Mouse (Mus musculus) thymus, postnatal 25 days (tissue): ENCODE measurements around the gene Lrrtm4.

ENCODE experiments used
- DNase-seq: peaks from one replicate; pipeline ENCODE4 v3.0.0; 2022

Lrrtm4 gene

DNA sequence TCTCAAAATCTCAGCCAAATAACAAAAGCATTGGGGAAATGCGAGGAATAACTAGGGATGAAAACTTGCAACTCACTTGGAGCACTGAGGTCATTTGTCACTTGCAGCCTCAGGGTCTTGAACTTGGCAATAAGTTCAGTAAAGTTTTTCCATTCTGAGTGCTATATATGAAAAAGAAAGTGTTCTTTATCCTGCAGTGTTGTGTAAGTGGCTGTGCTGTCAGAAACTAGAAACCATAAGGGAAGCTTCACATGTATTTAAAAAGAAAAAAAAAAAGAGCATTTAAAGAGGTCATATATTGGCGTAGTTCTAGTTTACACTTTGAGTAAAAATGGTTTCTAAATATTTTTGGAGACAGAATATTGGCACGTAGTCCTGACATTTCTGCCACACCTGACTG is 313.1 kb downstream of the Lrrtm4 start:
- no peak for DNase-seq

DNA sequence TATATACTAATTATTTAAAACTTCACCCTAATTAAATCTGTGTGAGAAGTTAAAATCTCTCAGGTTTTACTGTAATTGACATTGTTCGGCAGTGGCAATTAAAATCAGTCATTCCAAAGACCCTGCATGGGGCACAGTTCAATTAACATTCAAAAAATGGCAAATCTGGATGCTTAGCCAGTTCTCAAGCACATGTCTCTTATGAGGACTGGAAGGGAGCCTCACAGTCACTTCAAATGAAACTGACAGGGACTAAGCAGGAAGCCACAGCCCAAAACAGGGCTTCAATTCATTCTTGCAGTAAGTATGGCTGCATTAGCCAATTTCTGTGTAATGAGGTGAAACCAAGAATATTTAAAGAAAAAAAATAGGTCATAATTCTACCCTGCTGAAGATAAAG is 333.6 kb downstream of the Lrrtm4 start:
- DNase-seq: no peak

DNA sequence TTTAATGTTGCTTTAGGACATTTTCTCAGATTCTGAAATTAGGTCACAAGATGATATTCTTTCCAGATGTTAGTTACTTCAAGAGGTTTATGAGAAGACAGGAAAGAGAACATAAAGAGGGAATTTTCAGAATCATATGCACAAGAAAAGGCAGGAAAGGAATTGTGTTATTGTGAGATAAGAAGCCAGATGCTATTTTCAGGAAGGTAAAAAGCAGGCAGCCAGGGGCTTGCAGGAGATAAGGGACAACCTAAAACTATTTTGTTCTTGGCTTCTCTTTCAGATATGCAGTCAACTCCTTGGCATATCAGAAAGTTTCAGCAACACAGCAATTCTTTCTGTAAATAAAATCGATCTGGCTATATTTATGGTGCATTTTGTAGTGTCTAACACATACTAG is 338.4 kb downstream of the Lrrtm4 start:
- no peak for DNase-seq

DNA sequence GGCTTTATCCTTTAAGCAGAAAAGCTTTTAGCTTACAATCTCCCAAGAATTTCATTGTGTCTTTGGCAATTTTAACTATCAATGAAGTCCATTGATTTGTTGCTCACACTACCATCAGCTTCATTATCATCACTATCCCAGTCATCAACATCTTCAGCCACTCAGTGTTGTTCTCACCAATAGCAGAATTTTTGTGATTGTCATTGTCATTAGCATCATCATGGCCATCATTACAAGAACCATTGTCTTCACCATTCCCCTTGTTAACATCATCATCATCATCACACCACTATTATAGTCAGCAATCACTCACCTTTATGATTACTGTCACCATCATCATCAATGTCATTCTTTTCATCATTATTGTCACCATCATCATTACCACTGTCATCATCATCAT is 344.9 kb downstream of the Lrrtm4 start:
- DNase-seq: no peak

DNA sequence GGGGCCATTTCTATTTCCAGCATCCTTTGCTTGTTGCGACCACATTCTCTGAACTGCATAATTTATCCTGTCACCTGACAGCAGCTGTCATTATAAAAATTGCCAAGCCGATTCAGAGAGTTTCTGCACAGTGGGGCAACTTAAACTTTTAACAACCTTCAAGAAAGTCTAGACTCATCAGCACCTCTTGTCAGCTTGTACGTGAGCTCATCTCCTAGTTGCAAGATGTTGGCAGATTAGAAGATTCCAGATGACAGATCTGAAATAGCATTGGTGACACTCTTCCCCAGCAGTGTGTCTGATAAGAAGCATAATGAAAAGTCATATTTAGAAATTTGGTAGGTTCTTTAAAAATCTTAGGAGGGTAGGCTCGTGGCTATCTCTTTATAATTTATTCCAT is 347.9 kb downstream of the Lrrtm4 start:
- no peak for DNase-seq

DNA sequence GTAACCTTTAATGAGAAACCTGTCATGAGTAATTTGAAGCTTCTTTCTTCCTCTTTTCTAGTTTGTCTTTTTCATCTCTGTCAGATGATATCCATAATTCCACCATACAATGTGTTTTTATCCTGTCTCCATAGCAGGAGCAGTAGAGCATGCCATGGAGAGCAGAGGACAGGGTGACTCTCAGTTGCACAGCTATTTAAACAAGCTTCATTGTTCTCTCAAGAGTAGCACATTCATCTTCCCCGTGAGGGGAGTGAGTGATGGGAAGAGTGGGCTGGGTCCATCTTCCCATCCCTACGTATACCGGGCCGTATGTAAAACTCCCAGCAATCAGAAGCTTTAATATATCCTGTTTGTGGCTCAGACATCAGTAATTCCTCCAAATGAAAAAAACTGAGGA is 370.9 kb downstream of the Lrrtm4 start:
- DNase-seq: no peak

DNA sequence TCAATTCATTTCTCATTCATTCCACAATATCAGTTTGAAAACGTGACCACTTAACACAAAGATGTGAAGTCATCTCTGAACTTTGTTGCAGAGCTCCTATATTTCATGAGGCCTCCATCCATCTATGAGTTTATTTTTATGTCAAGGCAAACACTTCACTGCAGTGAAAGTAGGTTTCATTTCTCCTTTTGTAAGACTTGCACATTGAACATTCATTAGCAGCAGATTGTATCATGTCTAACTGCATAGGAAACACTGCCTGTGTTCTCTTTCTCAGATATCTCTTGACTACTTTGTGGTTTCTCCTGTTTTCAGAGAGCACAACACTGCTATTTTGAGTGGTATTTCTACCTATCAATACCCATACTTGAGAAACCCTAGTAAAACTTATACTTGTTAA is 388.1 kb downstream of the Lrrtm4 start:
- DNase-seq: no peak

DNA sequence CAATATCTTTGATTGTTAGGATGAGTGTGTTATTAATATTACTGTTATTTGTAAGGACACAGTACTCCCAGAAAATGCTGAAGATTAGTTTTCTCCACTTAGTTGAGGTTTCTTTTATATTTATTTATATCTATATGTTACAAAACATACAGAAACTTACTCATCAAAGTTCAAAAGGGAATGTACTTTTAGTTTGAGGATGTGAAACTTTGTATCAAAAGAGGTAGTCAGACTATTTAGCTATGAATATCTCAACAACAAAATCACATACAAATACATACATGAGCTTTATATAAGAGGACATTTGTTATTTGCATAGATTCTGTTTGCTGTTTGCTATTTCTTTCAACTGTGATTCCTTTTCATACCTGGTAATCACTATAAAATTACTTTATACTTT is 421.5 kb downstream of the Lrrtm4 start:
- DNase-seq: no peak

DNA sequence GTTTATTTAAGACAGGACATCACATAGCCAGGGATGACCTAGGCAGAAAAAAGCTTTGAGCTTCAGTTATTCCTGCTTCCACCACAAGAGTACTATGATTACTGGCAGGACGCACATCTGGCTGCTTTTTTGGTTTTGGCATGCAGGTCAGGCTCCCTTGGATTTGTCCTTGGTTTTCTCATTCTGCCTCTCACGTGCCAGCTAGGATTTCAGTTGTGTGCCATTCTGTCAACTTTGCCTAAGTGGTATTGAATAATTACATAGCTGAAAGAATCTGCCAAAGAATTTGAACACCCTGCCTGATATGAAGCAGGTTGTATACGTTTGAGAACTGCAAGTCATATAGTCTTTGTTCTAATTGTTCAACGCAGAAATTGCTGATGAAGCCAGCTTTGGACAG is 451.9 kb downstream of the Lrrtm4 start:
- DNase-seq: no peak

DNA sequence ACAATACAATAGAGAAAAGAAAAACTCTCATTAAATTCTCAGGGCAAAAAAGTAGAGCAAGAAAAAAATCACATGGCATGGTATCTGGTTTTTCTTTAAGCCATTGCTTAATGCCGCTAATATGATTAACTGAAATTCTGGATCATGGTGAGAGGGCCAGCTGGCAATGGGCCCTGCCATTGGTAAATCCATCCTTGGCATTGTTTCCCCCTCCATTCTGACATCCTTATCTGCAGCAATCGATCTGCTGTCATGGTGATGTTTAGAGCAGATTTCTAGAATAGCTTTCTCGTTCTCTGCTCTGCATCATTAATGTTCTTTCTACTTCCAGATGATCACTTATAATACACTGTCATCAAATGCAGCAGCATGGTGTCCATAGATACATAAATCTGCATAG is 457.5 kb downstream of the Lrrtm4 start:
- DNase-seq: no peak

DNA sequence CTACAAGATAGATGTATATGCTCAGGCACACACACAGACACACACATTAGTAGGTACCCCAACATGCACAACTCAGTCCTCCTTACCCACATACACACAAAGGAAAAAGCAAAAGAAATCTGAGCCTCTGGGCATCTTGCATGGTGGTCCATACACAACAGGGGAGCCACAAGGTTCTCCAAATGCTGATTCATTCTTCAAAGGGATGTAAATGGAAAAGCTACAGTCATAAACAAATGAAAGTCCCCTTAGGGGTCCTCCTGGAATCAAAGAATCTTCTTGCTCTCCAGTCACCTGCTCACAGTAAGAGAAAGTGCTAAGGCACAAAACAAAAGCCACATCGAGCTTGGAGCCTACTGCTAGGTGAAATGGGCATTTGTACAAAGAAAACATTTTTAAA is 526.3 kb downstream of the Lrrtm4 start:
- DNase-seq: no peak

DNA sequence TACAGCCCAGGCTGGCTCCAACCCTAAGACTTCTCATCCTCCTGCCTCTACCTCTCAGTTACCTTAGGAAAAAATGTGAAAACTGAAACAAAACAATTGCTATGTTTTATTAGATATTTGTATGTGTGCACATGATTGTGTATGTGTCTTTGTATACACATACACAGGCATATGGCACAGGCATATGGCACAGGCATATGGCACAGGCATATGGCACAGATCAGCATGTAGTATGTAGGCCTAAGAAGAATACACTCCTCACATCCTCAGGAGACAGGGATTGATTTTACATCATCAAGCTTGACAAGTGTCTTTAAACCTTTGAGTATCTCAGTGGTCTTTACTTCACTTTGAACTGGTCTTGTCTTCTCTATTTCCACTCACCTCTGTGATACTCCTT is 531.2 kb downstream of the Lrrtm4 start:
- no peak for DNase-seq

DNA sequence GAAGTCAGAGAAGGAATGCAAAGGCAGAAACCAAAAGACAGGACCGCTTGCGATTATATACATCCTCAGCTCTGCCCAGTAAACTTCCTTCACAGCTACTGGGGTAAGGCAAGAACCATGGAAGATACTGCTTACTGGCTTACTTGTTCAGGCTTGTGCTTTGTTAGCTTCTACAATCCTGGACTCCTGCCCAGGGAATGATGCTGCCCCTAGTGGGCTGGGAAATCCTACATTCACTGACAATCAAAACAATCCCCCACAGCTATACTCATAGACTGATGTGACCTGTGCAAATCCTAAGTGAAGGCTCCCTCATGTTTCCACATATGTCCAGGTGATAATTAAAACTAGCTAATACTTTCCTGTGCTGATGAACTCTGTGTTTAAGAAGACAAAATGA is 534.7 kb downstream of the Lrrtm4 start:
- no peak for DNase-seq

DNA sequence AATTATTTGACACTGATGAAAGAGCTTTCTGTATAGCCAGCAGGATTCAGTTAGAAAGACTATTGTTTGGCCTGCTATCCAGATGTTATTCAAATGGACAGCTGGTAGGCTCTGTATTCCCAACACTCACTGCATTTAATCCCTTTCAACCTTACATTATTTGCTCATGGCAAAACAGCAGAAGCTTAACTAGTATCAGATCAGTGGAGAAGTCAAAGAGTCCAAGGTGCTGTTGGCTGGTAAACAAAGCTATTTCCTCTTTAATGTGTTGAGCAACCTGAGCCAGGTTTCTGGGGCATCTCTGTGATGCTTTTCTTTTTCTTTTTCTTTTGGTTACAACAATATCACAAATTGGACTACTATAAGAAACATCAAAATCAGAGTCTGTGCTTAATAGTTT is 536.3 kb downstream of the Lrrtm4 start:
- no peak for DNase-seq

DNA sequence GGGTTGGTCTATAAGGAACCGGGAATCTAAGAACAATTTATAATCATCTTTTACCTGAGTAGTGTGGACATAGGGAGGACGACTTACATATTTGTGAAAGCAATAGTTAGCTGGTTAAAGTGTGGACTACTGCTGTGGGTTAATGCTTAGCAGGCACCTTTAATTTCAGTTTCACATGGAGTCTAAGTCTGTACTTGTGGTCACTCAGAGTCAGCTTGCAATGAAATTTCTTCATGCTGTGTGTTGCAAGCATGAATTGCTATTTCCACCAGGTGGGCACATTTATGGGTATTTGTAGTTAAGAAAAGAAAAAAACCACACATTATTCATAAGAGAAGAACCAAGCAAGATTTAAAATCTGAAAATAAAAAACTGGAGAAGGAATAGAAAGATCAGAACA is 558.5 kb downstream of the Lrrtm4 start:
- DNase-seq: no peak

DNA sequence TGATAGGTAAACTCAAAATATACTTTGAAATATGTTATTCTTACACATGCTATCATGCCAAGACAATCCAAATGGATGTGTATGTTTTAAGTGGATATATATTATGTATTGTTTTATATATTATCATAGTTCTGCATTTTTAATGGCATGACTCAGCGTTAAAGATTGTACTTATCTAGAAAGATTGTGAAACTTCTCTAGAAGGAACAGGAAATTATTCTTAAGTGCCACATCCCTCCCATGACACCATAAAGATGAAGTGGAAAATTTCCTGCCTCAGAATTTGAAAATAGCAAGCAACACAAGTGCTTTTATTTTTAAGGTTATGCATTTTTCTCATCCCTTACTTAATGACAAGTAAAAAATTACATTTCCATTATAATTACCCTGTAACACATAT is 563.5 kb downstream of the Lrrtm4 start:
- DNase-seq: no peak

DNA sequence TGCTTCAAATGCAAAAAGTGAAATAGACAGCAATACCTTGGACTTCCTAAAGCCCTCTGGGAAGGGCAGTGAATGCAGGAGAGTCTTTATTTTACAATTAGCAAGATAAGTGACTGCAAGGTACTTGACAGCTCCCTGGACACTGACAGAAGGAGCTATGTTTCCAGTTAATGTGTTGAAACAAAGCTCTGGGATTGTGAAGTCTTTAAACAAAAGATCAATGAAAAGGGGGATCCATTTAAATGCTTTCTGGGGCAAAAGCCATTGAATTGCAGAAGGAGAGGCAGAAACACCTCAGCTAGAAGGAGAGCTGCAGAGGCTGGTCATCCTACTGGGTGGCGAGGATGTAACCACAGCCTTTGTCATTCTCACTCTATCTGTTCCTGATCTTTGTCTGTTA is 571.1 kb downstream of the Lrrtm4 start:
- DNase-seq: no peak

DNA sequence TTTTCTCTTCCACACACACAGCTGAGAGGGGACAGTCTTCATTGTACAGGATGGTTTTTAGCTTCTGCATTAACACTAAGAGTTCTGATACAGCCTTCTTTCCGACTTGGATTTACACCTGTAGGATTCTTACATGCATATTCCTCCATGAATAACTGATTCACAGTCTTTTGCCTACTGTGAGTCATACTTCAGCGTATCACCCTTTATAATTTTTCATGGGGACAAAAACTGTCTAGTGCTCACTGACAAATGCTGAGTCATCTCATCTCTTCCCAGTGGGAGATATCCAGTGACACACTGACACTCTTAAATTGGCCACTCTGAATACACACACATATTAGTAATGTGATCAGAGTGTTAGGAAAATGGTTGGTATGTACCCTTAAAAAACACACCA is 600.8 kb downstream of the Lrrtm4 start:
- no peak for DNase-seq

DNA sequence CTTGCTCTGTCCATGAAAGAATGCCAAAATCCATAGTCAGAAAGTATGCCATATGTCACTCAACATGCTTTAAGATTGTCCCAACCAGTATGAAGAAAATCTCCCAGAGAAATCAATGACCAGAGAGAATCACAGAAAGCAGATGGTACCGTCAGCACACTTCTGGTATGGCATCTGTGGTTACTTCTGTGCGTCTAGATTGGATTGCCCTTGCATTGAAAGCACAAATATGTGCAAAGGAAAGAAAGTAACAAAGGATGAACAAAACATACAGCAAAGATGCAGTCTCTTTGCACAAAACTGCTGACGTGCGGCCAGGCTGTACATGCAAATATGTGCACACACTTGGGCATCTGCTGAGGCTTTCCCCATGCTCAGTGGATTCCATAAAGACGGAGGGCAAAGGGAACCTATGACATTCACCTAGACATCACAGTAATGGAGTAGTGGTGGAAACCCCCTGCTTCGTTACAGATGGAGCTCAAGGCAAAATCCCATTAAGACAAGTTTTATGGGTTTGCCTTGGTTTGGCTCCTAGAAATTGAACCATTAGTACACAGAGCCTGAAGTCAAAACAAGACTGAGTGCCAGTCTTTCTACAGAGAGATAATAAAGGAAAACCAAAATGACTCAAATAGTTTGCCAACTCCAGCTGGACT is 604.1 kb downstream of the Lrrtm4 start:
- no peak for DNase-seq

DNA sequence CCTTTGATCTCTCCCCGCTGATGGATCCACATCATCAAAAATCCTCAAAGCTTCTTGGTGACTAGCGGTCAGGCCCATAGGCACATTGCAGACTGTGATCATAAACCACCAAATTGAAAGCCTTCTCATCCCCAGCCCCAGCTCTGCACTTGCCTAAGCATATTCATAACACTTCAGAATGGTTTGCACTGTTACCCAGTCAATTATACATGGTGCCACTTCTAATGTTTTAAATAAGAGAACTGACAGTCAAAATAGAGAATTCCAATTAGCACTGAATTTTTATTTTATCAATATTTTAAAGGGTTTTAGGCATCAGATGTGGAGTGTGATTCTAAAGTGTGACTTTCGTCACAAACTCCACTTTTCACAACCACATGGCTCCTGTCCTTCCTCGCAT is 606.8 kb downstream of the Lrrtm4 start:
- no peak for DNase-seq

DNA sequence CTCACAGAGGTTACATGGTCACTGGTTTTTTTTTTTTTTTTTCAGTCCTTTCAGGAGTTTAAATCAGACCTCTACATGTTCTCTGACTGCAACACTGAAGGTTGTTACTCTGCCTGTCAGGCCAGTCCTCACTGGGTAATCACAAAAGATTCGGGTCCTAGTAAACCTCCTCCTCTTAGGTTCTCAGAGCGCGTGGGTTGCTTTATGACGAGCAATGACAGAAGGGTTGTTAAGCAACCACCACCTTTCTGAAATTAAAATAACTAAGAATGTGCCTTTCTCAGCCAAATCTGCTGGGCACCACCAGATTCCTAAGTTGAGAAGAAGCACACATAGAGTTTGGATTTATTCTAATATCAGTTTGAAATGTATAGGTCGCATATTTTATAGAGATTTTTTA is 644.1 kb downstream of the Lrrtm4 start:
- DNase-seq: no peak

DNA sequence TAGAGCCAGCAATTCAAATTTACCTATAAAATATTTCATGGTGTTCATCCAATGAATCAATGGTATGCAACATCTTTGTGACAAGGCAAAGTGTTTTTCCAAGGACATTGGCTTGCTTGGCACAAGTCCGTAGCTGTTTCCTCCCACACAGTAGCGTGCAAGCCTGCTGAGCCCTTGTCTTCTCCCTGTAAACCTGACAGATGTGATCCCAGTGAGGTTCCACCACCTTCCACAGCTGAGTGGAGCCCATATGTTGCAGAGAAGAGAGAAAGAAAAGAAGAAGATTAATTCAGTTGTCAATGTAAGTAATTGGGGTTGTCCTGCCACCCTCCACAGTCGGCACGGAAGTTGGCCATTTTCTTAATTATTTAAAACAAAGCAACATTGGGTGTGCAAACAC is 645.4 kb downstream of the Lrrtm4 start:
- DNase-seq: no peak

DNA sequence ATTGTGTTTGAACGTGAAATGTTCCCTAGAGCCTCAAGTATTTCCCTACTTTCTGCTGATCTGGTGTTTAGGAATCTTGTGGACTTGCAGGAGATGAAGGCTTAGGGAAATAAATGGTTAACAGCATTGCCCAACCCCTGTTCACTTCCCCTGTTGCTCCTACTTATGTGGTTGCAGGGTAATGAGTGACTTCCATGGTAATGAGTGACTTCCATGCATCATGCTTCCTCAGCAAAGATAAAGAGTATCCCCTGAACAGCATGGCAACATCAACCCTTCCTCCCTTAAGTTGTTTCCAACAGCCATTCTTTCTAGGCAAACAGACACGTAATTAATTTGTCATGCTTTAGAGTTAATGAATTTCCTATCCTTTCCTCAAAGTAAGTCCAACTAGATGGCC is 685.5 kb downstream of the Lrrtm4 start:
- no peak for DNase-seq

DNA sequence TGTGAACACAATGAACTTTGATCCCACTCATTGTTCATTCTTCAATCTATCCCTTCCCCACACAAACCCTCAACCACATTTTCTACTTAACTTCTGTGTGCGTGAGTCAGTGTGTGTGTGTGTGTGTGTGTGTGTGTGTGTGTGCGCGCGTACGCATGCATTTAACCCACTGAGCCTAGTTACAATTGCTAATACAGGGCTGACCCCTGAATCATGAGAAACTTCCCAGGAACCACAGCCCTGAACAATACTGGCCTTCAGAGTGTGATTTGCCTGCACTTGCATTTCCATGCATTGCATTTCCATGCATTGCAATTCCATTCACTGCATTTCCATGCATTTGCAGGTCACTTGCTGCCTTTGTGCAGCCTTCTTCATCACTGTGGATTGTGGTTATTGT is 701.8 kb downstream of the Lrrtm4 start:
- DNase-seq: no peak

DNA sequence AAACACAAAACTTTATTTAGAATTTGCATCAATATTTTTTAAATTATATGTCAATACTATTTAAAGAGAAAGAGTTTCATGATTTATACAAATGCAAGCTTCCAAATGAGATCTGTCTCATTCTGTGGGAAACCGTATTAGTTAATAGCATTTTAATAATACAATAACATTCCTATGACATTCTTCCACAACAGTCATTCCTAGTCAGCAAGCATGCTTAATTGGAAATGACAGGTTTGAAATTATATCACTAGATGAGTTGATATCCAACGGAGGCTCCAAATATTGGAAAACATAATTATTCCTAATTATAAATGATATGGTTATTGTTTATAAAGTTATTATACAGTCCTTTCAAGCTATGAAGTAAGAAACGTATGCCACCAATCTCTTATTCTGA is 714.7 kb downstream of the Lrrtm4 start:
- DNase-seq: no peak

DNA sequence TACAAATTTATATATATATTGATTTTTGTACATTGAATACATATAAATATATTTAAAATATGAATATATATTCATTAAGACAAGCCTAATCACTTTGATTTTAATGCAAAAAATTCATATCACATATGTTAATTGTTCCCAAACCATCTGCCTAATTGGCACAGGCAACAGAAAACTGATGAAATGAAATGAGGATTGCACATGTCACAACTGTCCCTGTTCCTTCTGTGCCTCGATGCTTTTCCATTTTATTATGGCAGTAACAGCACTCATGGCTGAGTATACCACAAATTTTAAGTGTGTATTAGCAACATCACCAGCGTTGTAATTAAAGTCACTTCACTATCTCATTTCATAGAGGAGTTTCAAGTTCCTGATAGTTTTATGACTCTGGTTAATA is 732.1 kb downstream of the Lrrtm4 start:
- DNase-seq: no peak
